Mouse (Mus musculus) thymus, postnatal 36 days (tissue): ENCODE results near the gene Nfasc.

Experiments used
- DNase-seq, 2 experiments: peaks; one replicate each; pipeline ENCODE4 v3.0.0; 2022; ENCODE audit warnings: mixed read lengths in 2 of 2

Gene Nfasc

GRCm38 (mm10) chr1:132581845-132582839, 159.5 kb downstream of the Nfasc start:
- no peak for DNase-seq

GRCm38 (mm10) chr1:132580063-132580462, 161.5 kb downstream of the Nfasc start:
- no peak for DNase-seq

GRCm38 (mm10) chr1:132576845-132577244, 164.8 kb downstream of the Nfasc start:
- no peak for DNase-seq

GRCm38 (mm10) chr1:132572851-132573250, 168.7 kb downstream of the Nfasc start:
- DNase-seq = no peak

GRCm38 (mm10) chr1:132571613-132572012, 170.0 kb downstream of the Nfasc start:
- no peak for DNase-seq

- no peak for DNase-seq
Observed at GRCm38 (mm10) chr1:132570906-132571305, 170.7 kb downstream of the Nfasc start.

- DNase-seq = no peak
Observed at GRCm38 (mm10) chr1:132570068-132570780, 171.4 kb downstream of the Nfasc start.

GRCm38 (mm10) chr1:132569516-132569915, 172.1 kb downstream of the Nfasc start:
- no peak for DNase-seq

- DNase-seq = no peak
Observed at GRCm38 (mm10) chr1:132567336-132568125, 174.1 kb downstream of the Nfasc start.

- DNase-seq = no peak
Observed at GRCm38 (mm10) chr1:132565766-132566165, 175.8 kb downstream of the Nfasc start.

GRCm38 (mm10) chr1:132564946-132565345, 176.7 kb downstream of the Nfasc start:
- DNase-seq = no peak

- DNase-seq = no peak
Observed at GRCm38 (mm10) chr1:132562337-132562795, 179.2 kb downstream of the Nfasc start.

GRCm38 (mm10) chr1:132560907-132561700, 180.5 kb downstream of the Nfasc start:
- no peak for DNase-seq

- DNase-seq = no peak
Observed at GRCm38 (mm10) chr1:132559045-132559444, 182.6 kb downstream of the Nfasc start.

GRCm38 (mm10) chr1:132557901-132558631, 183.5 kb downstream of the Nfasc start:
- no peak for DNase-seq

GRCm38 (mm10) chr1:132543789-132544188, 197.8 kb downstream of the Nfasc start:
- DNase-seq = no peak

- DNase-seq = no peak
Observed at GRCm38 (mm10) chr1:132542762-132543306, 198.8 kb downstream of the Nfasc start, which contains the start of gene Cntn2. Gene Cntn2, minus strand, starts transcription at chr1:132543256.

- no peak for DNase-seq
Observed at GRCm38 (mm10) chr1:132541824-132542599, 199.6 kb downstream of the Nfasc start.

- DNase-seq = no peak
Observed at GRCm38 (mm10) chr1:132541171-132541823, 200.3 kb downstream of the Nfasc start.
